Mouse (Mus musculus): ENCODE data around the gene Cib4.

DNA sequence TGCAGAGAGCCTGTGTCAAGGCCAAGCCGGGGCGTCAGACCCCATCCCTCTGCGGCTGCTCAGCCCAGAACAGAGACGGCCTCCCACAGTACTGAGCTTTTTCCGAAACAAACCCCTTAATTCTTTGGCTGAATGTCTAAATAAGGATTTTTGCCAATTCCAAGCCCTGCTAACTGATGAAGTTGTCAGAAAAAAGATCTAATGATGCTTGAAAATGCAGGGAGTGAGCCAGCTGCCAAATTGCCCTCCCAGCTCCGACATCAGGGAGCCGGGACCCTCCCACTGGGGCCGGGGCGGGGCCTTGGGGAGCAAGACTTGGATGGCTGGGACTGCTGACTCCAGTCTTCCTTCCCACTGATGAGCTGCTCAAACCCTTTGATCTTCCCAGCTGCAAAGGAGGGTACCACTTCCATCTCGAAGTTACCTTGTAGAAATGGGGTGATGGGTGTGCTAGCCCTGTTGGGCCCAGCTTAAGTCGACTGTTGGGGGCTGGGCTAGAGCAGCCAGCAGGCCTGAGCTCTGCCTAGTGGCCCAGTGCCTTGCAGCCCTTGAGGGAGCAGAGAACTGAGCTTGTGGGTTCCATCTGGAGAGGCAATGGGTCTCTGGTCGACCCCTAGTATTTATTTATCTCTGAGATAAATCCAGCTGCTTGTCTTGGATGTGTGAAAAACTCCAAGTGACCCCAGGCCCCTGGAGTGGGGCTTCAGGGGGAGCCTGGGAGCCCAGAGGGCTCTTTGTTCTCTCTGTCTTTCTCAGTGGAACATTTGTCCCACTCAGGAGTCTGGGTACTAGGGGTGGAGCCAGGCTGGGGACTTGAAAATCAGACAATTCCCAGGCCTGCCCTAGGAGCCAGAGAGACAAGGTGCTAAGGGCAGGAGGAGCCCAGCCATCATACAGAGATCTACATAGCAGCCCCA is 19.5 kb downstream of the Cib4 start:
- no peak for TF ChIP-seq GATA1 (IDR thresholded peaks at IDR 0.05; ENCODE audit: borderline replicate concordance, low read length)
- no peak for TF ChIP-seq FLI1 (IDR thresholded peaks at IDR 0.05; ENCODE audit: low read length)

Data from megakaryocyte, embryonic 14.5 days (primary cell).